Mouse (Mus musculus): ENCODE measurements at regions not wholly inside any gene's neighbourhood (a gene's known extent, or its start where the extent isn't known, plus 50 kb on each side); places are given as distances from the start of the nearest gene placed in this dataset.

DNA sequence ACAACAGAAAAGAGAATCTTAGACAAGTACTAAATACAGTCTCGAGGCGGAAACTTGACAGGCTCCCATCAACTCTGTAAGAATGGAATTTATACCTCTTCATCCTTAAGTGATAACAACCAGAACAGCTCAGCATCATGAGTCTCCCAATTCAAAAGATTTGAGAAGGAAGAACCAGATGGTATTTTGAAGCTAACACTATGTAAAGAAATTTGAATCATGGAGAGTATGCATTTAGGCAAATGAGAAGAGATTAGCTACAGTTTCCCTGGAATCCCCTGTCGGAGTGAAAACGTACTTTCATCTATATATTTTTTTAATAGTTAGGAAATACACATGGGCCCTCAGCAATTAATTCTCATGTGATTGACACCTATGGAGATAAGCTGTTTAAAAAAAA lies 140.9 kb downstream of the Nrip1 start:
- H3K4me3 ChIP-seq (replicated peaks; ENCODE audit: low read length), result no peak overlapping the region
- H3K27me3 ChIP-seq (ENCODE audit: insufficient read depth, low read length), result no peaks in the 10 kb centered on the region
- TF ChIP-seq NANOG (IDR thresholded peaks at IDR 0.05; ENCODE audit: borderline replicate concordance, low read length), result no peak
- TF ChIP-seq CTCF (conservative IDR thresholded peaks at IDR 0.05; ENCODE audit: low read length), result no peak
- TF ChIP-seq POU5F1 (IDR thresholded peaks at IDR 0.05; ENCODE audit: borderline replicate concordance, low read length), result no peak
- H3K36me3 ChIP-seq (ENCODE audit: insufficient read depth, low read length), result no peaks in the 10 kb centered on the region
- H3K9me3 ChIP-seq (ENCODE audit: low read length), result no peaks in the 10 kb centered on the region
- no peaks in the 10 kb centered on the region for H3K4me1 ChIP-seq (replicated peaks; ENCODE audit: low read depth, low read length)

DNA sequence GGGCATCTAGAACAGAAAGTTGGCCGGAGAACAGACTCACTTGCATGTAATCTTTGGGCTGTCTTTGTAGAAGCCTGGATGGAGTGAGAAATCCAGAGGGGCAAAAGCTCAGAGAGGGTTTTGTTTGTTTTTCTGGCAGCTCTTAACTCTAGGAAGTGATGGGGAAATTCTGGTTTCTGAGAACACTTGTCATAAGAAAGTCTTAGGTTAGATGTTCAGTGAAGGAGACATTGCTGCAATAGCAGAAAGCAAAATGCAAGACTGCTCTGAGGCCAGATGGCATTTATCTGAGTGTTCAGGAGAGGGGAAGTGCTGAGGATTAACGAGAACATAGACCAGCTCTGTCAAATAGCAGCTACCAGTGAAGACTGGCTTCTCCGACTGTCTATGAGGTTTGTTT lies 141.5 kb downstream of the Nrip1 start:
- H3K4me1 ChIP-seq (replicated peaks; ENCODE audit: low read depth, low read length), result no peaks in the 10 kb centered on the region
- no peaks in the 10 kb centered on the region for H3K36me3 ChIP-seq (ENCODE audit: insufficient read depth, low read length)
- H3K4me3 ChIP-seq (replicated peaks; ENCODE audit: low read length), result no peak overlapping the region
- H3K27me3 ChIP-seq (ENCODE audit: insufficient read depth, low read length), result 0 out of 2 replicates have a peak, but pooled peaks cover 3% of the 10 kb centered on the region
- 0 out of 2 replicates have a peak, but pooled peaks cover 2% of the 10 kb centered on the region for H3K9me3 ChIP-seq (ENCODE audit: low read length)
- no peak for TF ChIP-seq POU5F1 (IDR thresholded peaks at IDR 0.05; ENCODE audit: borderline replicate concordance, low read length)
- no peak for TF ChIP-seq NANOG (IDR thresholded peaks at IDR 0.05; ENCODE audit: borderline replicate concordance, low read length)
- no peak for TF ChIP-seq CTCF (conservative IDR thresholded peaks at IDR 0.05; ENCODE audit: low read length)

DNA sequence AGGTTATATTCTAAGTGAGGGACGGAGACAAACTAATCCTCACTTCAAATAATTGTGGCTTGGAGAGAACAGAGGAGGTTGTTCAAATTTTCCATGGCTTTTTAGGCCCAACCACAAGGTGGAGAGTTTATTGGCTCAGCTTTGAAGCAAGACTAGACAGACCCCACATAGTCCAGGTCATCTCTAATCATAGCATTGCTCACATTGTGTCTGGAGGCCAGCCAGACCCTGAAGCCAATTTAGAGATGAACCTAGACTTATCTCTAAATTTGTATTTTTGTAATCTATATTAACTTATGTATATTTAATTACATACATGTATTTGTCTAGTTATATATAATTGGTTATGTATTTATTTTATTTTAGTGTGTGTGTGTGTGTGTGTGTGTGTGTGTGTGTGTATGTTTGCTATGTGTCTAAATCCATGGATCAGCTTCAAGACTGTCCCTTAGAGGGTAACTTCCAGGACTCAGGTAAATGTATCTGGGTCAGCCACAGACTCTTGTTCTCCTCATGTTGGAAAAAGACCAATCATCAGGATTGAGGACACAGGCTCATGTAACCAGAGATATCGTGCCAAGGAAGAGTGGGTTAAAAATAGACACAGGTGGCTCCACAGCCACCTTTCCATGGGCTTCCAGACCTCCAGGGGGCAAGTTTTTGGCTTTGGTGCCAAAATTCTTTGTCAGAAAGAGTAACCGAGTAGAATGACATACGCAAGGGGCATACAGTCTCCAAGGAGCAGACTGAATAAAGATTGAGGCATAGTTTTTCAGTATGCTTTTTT lies 142.9 kb downstream of the Nrip1 start:
- H3K4me1 ChIP-seq (replicated peaks; ENCODE audit: low read depth, low read length), result no peaks in the 10 kb centered on the region
- TF ChIP-seq CTCF (conservative IDR thresholded peaks at IDR 0.05; ENCODE audit: low read length), result no peak
- TF ChIP-seq NANOG (IDR thresholded peaks at IDR 0.05; ENCODE audit: borderline replicate concordance, low read length), result no peak
- TF ChIP-seq POU5F1 (IDR thresholded peaks at IDR 0.05; ENCODE audit: borderline replicate concordance, low read length), result no peak

DNA sequence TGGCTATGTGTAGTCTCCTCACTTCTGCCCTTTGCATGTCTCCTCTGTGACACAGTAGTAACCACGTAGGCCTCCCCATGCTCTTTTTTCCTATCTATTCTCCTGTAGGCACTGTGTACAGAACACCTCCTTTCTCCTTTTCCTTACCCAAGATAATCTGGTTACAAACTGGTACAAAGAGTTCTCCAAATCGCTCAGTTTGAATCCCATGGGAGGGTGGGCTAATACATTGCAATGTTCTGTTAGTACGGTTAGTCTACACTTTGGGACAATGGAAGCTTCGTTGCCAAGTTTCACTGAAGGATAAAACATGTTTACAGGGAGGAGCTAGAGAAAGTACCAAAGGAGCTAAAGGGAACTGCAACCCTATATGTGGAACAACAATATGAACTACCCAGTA lies 145.2 kb downstream of the Nrip1 start:
- H3K4me3 ChIP-seq (replicated peaks; ENCODE audit: low read length), result no peak overlapping the region
- peaks cover 7% of the 10 kb centered on the region for H3K4me1 ChIP-seq (replicated peaks; ENCODE audit: low read depth, low read length)
- H3K9me3 ChIP-seq (ENCODE audit: low read length), result 0 out of 2 replicates have a peak, but pooled peaks cover 3% of the 10 kb centered on the region
- H3K36me3 ChIP-seq (ENCODE audit: insufficient read depth, low read length), result no peaks in the 10 kb centered on the region
- H3K27me3 ChIP-seq (ENCODE audit: insufficient read depth, low read length), result 0 out of 2 replicates have a peak, but pooled peaks cover 5% of the 10 kb centered on the region
- no peak for TF ChIP-seq NANOG (IDR thresholded peaks at IDR 0.05; ENCODE audit: borderline replicate concordance, low read length)
- no peak for TF ChIP-seq POU5F1 (IDR thresholded peaks at IDR 0.05; ENCODE audit: borderline replicate concordance, low read length)
- no peak for TF ChIP-seq CTCF (conservative IDR thresholded peaks at IDR 0.05; ENCODE audit: low read length)

More for the DNA sequence above, 142.9 kb downstream of the Nrip1 start:
- 0 out of 2 replicates have a peak, but pooled peaks cover 5% of the 10 kb centered on the region for H3K27me3 ChIP-seq (ENCODE audit: insufficient read depth, low read length)
- H3K4me3 ChIP-seq (replicated peaks; ENCODE audit: low read length), result no peak overlapping the region
- 0 out of 2 replicates have a peak, but pooled peaks cover 3% of the 10 kb centered on the region for H3K9me3 ChIP-seq (ENCODE audit: low read length)
- H3K36me3 ChIP-seq (ENCODE audit: insufficient read depth, low read length), result no peaks in the 10 kb centered on the region

DNA sequence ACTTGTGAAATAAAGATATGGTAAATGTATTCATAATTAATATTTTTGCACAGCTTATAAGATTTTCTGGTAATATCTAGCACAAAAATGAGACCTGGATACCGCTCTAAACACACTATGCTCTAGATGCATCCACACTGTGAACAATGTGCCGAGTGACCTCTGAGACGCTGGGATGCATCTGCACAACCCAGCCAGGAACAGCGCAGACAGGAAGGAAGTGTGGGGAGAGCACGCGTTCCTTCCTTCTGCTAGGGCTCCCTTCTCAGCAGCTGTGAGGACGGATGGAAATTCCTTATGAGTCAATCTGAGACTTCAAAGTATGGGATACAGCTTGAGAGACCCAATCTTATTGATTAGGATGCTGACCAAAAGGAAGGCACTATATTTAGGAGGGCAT lies 147.2 kb downstream of the Nrip1 start:
- Histone ChIP-seq H3K27me3 (ENCODE audit: insufficient read depth, low read length) (0 out of 2 replicates have a peak, but pooled peaks cover 5% of the 10 kb centered on the region), H3K4me3 (replicated peaks; ENCODE audit: low read length) (no peak overlapping the region), H3K4me1 (replicated peaks; ENCODE audit: low read depth, low read length) (peaks cover 7% of the 10 kb centered on the region), H3K36me3 (ENCODE audit: insufficient read depth, low read length) (no peaks in the 10 kb centered on the region), H3K9me3 (ENCODE audit: low read length) (0 out of 2 replicates have a peak, but pooled peaks cover 3% of the 10 kb centered on the region)
- TF ChIP-seq NANOG (IDR thresholded peaks at IDR 0.05; ENCODE audit: borderline replicate concordance, low read length), result no peak

DNA sequence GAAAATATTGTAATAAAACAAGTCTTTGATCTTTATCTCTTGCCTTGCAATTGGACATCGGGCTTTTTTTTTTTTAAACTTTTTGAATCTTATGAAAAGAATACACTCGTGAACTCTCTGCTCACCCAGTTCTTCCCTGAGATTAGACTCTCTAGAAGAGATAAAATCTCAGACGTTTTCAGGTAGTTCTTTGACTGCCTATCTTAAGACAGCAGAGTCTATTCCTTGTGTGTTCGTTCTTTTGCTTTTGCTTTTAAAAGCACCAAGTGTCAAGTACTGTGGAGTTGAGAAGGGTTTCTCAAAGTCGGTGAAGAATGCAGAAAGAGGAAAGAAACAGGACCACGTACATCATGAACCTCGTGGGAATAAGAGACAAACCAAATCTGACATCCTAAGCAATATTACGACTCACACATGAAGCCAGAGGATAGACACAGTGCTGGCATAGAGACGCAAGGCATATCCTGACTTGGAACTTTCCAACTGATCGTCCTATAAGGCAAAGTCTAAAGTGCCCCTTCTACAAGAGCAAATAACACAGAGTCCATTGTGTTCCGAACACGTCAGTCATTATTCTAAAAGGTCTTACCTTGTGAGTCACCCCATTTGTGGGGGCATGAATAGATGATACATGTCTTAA lies 147.9 kb downstream of the Nrip1 start:
- TF ChIP-seq NANOG (IDR thresholded peaks at IDR 0.05; ENCODE audit: borderline replicate concordance, low read length) (no peak), POU5F1 (IDR thresholded peaks at IDR 0.05; ENCODE audit: borderline replicate concordance, low read length) (no peak), CTCF (conservative IDR thresholded peaks at IDR 0.05; ENCODE audit: low read length) (no peak)
- H3K4me1 ChIP-seq (replicated peaks; ENCODE audit: low read depth, low read length), result peaks cover 7% of the 10 kb centered on the region
- no peak overlapping the region for H3K4me3 ChIP-seq (replicated peaks; ENCODE audit: low read length)
- H3K9me3 ChIP-seq (ENCODE audit: low read length), result 0 out of 2 replicates have a peak, but pooled peaks cover 3% of the 10 kb centered on the region
- H3K27me3 ChIP-seq (ENCODE audit: insufficient read depth, low read length), result 0 out of 2 replicates have a peak, but pooled peaks cover 5% of the 10 kb centered on the region
- H3K36me3 ChIP-seq (ENCODE audit: insufficient read depth, low read length), result no peaks in the 10 kb centered on the region

DNA sequence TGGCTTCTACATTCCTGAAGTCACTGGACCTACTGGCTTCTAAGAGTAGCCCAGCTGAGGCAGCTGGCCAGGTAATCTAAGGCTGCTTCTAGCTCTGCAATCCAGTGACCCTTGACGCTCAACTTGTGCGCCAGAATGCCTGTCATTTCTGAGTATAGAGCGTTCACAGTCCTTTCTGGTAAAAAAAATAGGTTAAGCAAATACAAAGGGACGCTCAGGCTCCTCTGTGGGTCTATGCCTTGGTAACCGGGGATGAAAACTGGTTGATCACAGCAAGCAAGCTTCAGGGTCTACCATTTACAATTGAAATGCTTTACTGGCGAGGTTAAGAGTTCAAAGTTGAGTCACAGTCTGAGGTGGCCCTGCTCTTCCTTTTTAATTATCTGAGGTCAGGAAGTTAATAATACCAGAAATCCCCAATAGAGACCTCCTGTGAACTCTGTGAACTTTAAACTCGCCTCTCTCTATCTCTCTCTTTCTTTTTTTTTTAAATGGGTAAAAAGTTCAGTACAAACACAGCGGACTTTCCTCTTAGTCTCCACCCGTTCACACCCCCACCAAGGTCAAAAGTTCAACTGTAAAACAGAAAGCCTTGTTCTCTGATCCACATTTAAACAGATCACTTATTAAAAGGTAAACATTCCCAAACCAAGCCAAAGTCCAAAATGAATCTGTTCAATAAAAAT lies 148.6 kb downstream of the Nrip1 start:
- 0 out of 2 replicates have a peak, but pooled peaks cover 5% of the 10 kb centered on the region for H3K27me3 ChIP-seq (ENCODE audit: insufficient read depth, low read length)
- peaks cover 7% of the 10 kb centered on the region for H3K4me1 ChIP-seq (replicated peaks; ENCODE audit: low read depth, low read length)
- H3K9me3 ChIP-seq (ENCODE audit: low read length), result 0 out of 2 replicates have a peak, but pooled peaks cover 3% of the 10 kb centered on the region
- H3K36me3 ChIP-seq (ENCODE audit: insufficient read depth, low read length), result no peaks in the 10 kb centered on the region
- no peak overlapping the region for H3K4me3 ChIP-seq (replicated peaks; ENCODE audit: low read length)
- no peak for TF ChIP-seq NANOG (IDR thresholded peaks at IDR 0.05; ENCODE audit: borderline replicate concordance, low read length)
- no peak for TF ChIP-seq CTCF (conservative IDR thresholded peaks at IDR 0.05; ENCODE audit: low read length)
- TF ChIP-seq POU5F1 (IDR thresholded peaks at IDR 0.05; ENCODE audit: borderline replicate concordance, low read length), result no peak

DNA sequence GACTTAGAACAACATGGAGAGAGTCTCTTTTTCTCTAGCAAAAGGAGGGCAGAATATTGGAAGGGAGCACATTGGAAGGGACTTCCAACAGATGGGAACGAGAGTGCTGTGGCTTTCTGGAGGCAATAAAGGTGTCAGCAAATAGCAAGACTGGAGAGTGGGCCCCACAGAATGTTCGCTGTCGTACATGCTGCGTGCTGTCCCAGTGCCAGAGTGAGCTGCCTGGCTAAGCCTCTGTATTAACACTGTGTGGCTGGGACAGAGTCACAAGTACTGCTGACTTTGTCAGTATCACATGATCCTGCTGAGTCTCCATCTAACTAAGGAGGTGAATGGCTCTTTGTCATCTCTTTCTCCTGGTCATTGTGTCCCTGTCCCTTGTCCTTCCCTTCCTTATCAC lies 149.9 kb downstream of the Nrip1 start:
- H3K36me3 ChIP-seq (ENCODE audit: insufficient read depth, low read length), result no peaks in the 10 kb centered on the region
- H3K4me3 ChIP-seq (replicated peaks; ENCODE audit: low read length), result no peak overlapping the region
- TF ChIP-seq POU5F1 (IDR thresholded peaks at IDR 0.05; ENCODE audit: borderline replicate concordance, low read length), result no peak
- no peak for TF ChIP-seq CTCF (conservative IDR thresholded peaks at IDR 0.05; ENCODE audit: low read length)
- no peak for TF ChIP-seq NANOG (IDR thresholded peaks at IDR 0.05; ENCODE audit: borderline replicate concordance, low read length)
- peaks cover 7% of the 10 kb centered on the region for H3K4me1 ChIP-seq (replicated peaks; ENCODE audit: low read depth, low read length)
- H3K9me3 ChIP-seq (ENCODE audit: low read length), result 0 out of 2 replicates have a peak, but pooled peaks cover 3% of the 10 kb centered on the region
- 0 out of 2 replicates have a peak, but pooled peaks cover 5% of the 10 kb centered on the region for H3K27me3 ChIP-seq (ENCODE audit: insufficient read depth, low read length)
